Mouse (Mus musculus) G1E-ER4 (cell line): ENCODE measurements around the gene Nmi. TPM values are rescaled to one million over a fixed set of nuclear protein-coding genes. Genes with fewer than 3 reads are reported as not detected.

Source experiments
- GATA1 ChIP-seq: IDR thresholded peaks from one replicate; pipeline ENCODE4 v1.8.0; 2012; ENCODE audit warnings: low read length, inconsistent platforms
- polyA plus RNA-seq: library from polyadenylated mRNA; stranded (reverse); fragments of >175 nt; gene quantifications from 2 replicates; pipeline ENCODE4 v1.2.3, GENCODE M21; 2012

Nmi gene
- polyA plus RNA-seq, 1 experiment = 0.39 TPM

DNA sequence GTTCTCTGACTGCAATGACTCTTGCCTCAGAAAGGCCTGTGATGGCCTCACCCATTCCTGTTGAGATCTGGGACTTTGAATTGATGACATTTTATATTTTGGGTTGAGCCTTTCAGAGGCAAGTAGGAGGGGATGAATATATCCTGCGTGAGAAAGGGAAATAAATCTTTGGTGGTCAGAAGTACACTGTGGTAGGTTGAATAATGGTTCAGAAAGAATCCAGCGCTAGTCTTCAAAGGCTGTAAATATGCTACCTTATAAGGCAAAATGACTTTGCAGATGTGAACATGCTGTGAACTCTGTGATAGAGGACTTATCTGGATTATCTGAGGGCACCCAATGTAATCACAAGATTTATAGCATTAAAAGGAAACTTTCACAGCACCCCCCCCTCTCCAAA is 61.4 kb downstream of the Nmi start:
- no peak for TF ChIP-seq GATA1

DNA sequence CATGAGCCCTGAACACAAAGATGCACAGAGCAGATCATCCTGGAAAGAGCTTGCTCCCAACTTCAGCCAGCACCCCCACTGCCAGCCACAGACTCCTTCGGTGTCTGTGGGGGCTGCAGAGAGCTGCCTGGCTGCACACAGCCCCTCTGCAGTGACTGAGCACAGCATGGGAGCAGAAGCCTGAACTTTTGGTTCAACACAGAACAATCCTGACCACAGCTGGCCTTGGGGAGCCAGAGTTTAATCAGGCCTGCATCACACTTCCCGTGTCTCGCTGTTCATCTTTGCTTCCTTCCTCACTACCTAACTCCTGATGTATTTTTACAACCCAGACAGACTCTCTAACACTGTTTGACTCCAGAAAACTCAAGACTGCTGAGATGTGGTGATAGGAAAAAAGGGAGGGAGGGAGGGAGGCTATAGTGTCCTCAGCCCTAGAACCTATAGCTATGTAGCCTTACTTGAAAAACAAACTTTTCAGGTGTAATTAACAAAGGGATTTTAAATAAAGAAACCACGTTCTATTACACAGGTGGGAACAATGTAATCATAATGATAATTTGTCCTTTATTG is 65.7 kb downstream of the Nmi start:
- TF ChIP-seq GATA1 = no peak

DNA sequence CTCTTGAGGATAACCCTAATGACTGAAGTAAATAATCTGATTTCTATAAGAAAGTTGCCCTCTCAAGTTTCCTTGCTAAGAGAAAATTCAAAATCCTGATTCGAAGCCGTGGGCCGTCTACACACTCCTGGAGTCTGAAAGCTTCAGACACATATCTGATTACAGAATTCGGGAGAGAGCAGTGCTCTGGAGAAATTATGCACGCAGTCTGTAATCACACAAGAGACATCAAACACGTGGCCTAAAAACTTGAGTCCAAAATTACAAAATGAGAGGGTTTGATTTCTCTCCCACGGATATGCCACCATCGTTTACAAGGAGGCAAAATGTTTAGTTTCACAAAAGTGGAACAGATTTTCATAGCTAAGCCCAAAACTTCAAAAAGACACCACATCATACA is 67.7 kb downstream of the Nmi start:
- no peak for TF ChIP-seq GATA1

Other genes starting within 250 kb of the Nmi start
- 15.4 and 24.4 TPM in 2 replicates for gene Rbm43, start 38.3 kb downstream of the Nmi start, polyA plus RNA-seq
- not detected in 2 replicates for gene Tnfaip6, start 64.5 kb upstream of the Nmi start, polyA plus RNA-seq
- 16.1 and 23.4 TPM in 2 replicates for gene Rif1, start 99.3 kb upstream of the Nmi start, polyA plus RNA-seq